Mouse (Mus musculus) gastrocnemius, postnatal 36 days (tissue): ENCODE results near the gene Ptprz1. TPM values are rescaled to one million over a fixed set of nuclear protein-coding genes. Genes with fewer than 3 reads are reported as not detected.
"Not testable (repeated sequence)": the region's sequence is repeated elsewhere in the genome, so short reads cannot be mapped to it uniquely, and the experiment has no call there.

ENCODE experiments used
- DNase-seq, 2 experiments: peaks; one replicate each; pipeline ENCODE4 v3.0.0; 2022
- intact Hi-C: fragments of 180-260 bp; cut with DNase I; formaldehyde crosslinking; loops from one replicate; pipeline ENCODE4 v1.15.1; 2025
- total RNA-seq, 2 experiments: library from RNA; stranded (reverse); gene quantifications; 2 replicates each; pipeline ENCODE4 v1.2.3; 2021

Ptprz1 gene
- total RNA-seq, 2 experiments from 2014 or later = 0.30 to 0.46 TPM

DNA sequence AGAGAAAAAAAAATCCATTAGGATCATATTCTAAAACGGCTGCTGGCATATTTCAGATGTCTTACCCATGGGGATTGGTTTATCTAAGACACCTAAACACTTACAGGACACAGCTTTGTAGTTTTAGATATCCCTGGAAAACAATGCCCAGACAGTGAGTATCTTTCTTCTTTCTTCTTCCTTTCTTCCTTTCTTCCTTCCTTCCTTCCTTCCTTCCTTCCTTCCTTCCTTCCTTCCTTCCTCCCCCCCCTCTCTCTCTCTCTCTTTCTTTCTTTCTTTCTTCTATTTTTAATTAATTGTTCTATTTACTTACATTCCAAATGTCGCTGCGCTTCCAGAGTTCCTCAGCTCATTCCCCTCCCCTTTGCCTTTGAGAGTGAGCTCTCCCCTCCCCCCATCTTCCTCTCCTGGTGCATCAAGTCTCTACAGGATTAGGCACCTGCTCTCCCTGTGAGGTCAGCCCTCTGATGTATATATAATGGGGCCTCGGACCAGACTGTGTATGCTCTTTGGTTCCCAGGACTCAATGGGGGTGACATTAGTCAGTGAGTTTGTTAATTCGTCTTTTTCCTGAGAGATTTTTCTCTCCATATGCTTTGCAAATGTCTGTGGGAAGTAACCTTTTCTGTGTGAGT lies 109.3 kb downstream of the Ptprz1 start:
- no peak for DNase-seq
- intact Hi-C loops = no loop called here

- intact Hi-C loops = no loop called here
These were observed 127.8 kb downstream of the Ptprz1 start for GRCm38 (mm10) chr6:23003152-23003551.

GRCm38 (mm10) chr6:23014988-23015613 lies 139.8 kb downstream of the Ptprz1 start:
- intact Hi-C loops = no loop called here
- no peak for DNase-seq

More at GRCm38 (mm10) chr6:23003152-23003551, 127.8 kb downstream of the Ptprz1 start:
- DNase-seq = no peak

- no peak for DNase-seq
- intact Hi-C loops = no loop called here
These were observed 152.9 kb downstream of the Ptprz1 start for GRCm38 (mm10) chr6:23028251-23028650.

GRCm38 (mm10) chr6:23048836-23049235 lies 173.5 kb downstream of the Ptprz1 start:
- intact Hi-C loops = no loop called here
- DNase-seq = no peak

- intact Hi-C loops = no loop called here
- no peak for DNase-seq
These were observed 180.4 kb downstream of the Ptprz1 start for GRCm38 (mm10) chr6:23055734-23056133.

GRCm38 (mm10) chr6:23076060-23076459 lies 200.8 kb downstream of the Ptprz1 start:
- intact Hi-C loops = no loop called here
- DNase-seq = no peak

GRCm38 (mm10) chr6:23078273-23078672 lies 203.0 kb downstream of the Ptprz1 start:
- intact Hi-C loops = no loop called here
- DNase-seq = no peak

DNA sequence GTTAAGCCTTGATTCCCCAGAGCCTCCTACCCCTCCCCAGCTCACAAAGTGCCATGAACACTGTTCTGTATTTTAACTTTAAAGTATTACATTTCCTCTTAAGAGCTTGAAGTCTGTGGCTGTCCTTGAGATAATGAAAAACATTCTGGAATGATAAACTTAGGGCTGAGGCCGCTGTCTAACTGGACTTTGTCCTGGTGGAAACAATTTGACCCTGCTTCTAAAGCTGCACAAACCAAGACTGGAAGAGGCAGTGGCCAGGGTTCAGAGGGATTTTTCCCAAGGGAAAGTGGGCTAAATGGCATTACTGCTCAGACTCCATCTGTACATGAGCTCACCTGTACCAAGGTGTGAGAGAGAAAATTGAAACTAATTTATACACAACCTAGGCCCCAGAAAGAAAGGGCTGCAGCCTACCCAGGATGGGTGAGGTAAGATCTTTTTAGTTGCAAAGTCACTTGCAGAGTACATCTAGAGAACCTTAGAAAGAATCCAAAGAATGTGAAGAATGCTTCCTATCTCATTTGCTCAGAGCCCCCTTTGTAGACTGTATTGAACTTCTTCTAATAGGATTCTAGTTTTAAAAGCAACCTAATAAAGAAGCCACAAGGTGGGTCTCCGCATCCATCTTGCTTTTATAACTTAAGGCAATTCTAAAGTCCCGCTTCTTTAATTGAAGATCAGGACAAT lies 204.8 kb downstream of the Ptprz1 start:
- no peak for DNase-seq
- intact Hi-C loops = no loop called here

DNA sequence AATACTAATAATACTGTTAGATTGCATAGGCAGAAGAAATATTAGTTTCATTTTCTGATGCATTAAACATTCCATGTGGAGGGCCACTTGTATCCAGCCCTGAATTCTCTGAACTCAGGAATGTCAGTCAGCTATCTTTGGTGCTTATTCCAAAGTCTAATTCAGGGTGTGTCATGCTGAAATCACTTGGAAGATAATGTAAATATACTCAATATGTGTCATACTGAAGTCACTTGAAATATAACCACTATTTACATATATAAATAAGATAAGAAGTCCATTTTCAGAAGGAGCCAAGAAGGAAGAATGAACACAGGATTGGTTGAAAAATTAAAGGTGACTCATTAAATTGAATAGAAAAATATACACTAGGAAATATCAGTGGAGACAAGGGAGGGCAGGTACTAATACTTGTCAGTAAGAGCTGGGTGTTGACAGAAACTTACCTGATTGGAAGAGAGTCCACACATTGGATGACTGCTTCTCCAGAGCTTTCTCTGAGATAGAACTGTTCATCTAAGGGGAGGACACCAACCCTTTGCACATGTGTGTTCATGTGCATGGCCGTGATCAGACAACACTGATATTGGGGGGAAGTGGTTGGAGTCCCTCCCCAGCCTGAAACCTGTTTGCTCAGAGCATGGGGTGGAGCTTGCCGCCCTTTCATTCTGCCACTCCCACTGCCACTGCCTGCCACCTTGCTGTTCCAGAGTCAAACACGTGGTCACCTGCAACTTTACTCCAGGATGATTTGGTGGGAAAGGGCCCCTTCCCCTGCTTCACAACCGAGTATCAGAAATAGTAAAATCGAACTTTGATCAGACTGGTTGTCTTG lies 209.5 kb downstream of the Ptprz1 start:
- intact Hi-C loops = no loop called here
- no peak for DNase-seq

GRCm38 (mm10) chr6:23089292-23089691 lies 214.0 kb downstream of the Ptprz1 start:
- intact Hi-C loops, DNase-seq: not testable (repeated sequence)

- DNase-seq = not testable (repeated sequence)
These were observed 215.2 kb downstream of the Ptprz1 start for GRCm38 (mm10) chr6:23090346-23091055.

More at GRCm38 (mm10) chr6:23090346-23091055, 215.2 kb downstream of the Ptprz1 start:
- intact Hi-C loops = not testable (repeated sequence)
